Mouse (Mus musculus) NIH3T3 (cell line): ENCODE measurements around the gene Reg4.

Experiments used
- DNase-seq: peaks from one replicate; pipeline ENCODE4 v3.0.0-alpha.2; 2012; ENCODE audit warnings: low read depth

Reg4 gene

DNA sequence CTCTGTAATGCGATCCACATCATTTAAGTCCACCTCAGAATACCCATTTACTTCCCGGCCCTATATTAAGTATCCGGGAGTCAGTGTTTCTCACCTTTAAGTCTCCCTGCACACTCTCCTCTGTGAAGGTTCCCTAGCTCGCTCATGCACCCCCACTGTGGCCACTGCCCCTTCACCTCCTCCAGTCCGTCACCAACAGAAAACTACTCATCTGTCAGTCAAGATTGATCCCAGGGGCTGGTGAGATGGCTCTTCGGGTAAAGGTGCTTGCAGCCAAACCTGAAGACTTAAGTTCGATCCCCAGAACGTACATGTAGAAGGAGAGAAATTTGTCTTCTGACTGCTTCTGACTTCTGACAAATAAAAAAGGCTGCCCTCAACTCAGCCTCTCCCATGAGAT, 60.5 kb downstream of the Reg4 start:
- no peak for DNase-seq

DNA sequence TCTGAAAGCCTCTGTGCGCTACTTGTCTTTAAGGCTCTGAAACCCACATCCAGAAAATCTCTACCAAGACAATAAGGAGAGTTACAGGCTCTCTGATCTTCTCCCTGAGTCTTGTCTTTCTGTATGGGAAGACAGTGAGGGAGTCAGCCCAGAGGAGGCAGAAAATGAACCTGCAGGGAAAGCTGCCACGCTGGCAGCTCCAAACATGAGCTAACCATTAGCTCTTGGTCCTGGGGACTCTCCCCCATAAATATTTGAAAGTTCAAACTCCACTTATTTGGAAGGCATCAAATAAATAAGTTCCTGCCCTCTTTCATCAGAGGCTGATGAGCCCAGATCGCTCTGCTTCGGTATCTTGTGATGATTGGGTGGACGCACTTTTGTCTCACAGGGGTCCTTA, 61.2 kb downstream of the Reg4 start:
- DNase-seq = no peak
